Mouse (Mus musculus) NIH3T3 (cell line): Measurements from ENCODE around the gene Sox14.

Experiments used
- DNase-seq: peaks from one replicate; pipeline ENCODE4 v3.0.0-alpha.2; 2012; ENCODE audit warnings: low read depth

The Sox14 gene

DNA sequence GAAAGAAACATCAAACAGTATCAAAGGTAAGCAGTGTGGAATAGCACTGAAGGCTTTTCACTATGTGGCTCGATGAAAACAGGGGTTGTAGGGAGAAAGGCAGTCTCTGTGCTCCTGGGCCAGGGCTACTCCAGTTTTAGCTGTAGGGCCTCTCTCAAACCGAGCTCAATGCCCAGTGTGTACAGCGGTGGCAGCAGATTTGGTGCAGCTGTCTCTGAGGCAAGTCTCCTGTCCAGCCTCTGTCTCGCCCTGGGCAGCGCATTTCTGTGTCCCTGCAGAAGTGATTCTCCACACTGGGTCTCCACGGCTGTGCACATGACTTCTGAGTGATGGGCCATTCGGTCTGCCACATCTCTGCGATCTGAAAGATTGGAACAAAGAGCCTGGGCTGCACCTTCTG lies 27.6 kb downstream of the Sox14 start:
- no peak for DNase-seq

DNA sequence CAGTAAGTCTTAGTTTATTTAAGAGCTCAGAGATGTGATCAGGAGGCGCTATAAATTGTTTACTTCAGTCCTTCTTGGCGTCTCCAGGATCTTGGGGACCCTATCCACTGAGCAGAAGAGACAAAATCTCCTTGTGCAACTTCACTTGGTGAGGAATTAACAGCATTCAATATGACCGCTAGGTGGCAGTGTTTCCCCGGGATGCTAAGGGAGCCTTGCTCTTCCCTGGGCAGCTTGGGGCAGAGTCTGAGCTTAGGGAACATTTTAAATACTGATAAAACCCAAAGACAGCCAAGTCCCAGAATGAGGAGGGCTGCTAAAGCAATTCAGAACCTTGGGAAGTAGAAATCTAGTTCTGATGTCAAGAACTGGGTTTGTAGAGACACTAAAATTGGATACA lies 29.1 kb downstream of the Sox14 start:
- peak; percentile 84 for DNase-seq

DNA sequence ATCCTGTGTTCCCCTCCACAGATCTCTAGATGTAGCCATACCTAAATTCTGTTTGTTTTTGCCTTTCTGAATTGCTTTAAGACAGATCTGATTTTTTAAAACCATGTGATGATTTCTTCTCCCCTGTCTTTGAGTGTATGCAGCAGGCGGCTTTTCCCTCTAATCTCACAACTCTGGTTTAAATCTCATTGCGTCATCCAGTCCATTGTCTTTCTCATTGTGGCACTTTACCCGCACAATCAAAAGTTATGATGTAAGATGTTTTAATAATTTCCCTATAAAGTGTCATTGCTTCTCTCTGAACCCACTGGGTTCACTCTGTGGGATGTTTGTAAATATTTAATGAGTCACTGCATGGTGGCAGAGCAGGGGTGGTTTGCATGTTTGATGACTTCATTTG lies 36.6 kb downstream of the Sox14 start:
- no peak for DNase-seq

DNA sequence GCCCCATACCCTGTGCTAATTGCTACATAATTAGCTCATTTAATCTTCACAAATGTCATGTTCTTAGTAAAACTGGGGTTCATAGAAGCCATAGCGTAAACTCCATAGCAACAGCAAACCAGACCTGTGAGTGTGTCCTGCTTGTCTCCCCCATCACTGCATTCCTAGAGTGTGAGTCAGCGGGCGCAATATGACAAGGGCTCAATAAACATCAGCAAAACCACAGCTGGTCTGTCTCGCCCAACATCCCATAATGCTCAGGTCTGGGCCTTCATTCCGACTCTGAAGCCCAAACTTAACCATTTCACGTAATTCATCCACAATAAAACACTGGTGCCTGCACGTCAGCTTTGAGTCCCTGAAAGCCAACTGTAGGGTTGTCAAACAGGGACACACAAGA lies 37.1 kb downstream of the Sox14 start:
- peak; percentile 32 for DNase-seq

DNA sequence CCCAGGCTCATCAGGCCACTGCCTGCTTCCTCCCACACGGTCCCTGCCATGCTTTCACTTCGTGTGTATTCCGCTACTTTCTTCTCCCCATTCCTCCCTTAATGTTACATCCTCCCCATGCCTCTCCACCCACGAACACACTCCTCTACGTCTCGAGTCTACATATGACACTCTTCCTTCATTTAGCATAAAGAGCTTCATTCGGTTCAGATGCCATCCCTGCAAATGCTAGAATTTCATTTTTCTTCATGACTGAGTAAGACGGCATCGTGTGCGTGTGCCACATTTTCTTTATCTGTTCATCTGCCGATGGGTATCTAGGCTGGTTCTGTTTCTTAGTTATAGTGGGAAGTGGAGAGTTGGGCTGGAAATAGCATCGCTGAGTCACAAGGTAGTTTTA lies 39.3 kb downstream of the Sox14 start:
- no peak for DNase-seq

DNA sequence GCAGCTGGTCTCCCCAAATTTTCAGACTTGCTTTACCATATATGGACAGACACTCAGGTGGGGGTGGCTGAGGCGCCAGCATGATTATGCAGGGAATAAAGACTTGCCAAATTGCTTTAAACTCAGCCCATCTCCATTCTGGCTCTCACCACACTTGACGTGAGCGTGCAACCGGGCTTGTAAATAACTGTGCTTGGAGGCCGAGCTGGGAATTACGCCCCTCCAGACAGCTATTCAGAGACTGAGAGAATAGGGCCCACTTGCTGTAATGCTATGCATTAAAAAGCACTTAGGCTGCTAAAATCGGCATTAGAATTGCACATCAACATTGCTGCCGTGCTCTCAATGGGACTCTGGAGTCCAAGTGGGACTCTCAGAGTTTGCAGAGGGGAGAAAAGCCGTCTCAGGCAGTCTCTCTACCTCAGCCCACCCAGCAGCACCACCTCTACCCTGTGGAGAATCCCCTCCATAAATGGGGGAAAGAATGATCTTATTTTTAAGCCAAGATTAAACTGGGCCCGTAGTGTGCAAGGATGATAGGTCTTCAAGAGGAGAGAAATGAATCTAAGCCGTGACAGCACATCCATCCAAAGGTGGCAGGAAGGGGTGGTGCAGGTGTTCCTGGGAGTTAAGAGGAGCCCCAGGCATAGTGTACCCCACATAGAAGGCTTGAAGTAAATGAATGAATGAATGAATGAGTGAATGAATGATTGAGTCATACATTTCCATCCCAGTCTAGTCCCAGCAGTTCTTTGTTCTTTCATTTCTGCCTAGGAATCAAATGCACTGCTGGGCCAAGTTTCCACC lies 40.1 kb downstream of the Sox14 start:
- DNase-seq = no peak
